Mouse (Mus musculus): ENCODE results near the gene Nop9. TPM values are rescaled to one million over a fixed set of nuclear protein-coding genes. Genes with fewer than 3 reads are reported as not detected.
"Not testable (repeated sequence)": the region's sequence is repeated elsewhere in the genome, so short reads cannot be mapped to it uniquely, and the experiment has no call there.

The Nop9 gene
- polyA plus RNA-seq, 1 experiment from 2014 or later: 53.0 TPM

- peaks cover 22% of the 10 kb centered on the region for H3K4me1 ChIP-seq (replicated peaks)
- WGBS: 20% methylated on average over 8 of the region's 8 CpGs
- no peak within 1 kb of the TSS for H3K27ac ChIP-seq
- H3K27me3 ChIP-seq: peaks cover 25% of the 10 kb centered on the region
- H3K36me3 ChIP-seq: peaks cover 35% of the 10 kb centered on the region
- H3K9me3 ChIP-seq: no peaks in the 10 kb centered on the region
- ATAC-seq (ENCODE audit: insufficient number of reproducible peaks, insufficient read depth, low FRiP score, low TSS enrichment, low read depth): no peak
- H3K9ac ChIP-seq (replicated peaks): no peak within 1 kb of the TSS
- no peak within 1 kb of the TSS for H3K4me3 ChIP-seq (replicated peaks)
- H3K4me2 ChIP-seq: peak within 1 kb of the TSS; percentile 27; the same call in 1 of the 2 replicates
These were observed 12.9 kb downstream of the Nop9 start, which contains the start of gene Cideb for GRCm38 (mm10) chr14:55758363-55758784. Gene Cideb (minus strand): TSS chr14:55758458.

- Histone ChIP-seq H3K4me3 (replicated peaks) (peak overlapping the region; percentile 12; the same call in 1 of the 2 replicates), H3K36me3 (peaks cover 17% of the 10 kb centered on the region), H3K27me3 (peaks cover 41% of the 10 kb centered on the region), H3K4me1 (replicated peaks) (peaks cover 22% of the 10 kb centered on the region), H3K4me2 (peak overlapping the region; percentile 47)
- not testable (repeated sequence) for H3K9me3 ChIP-seq; ATAC-seq (ENCODE audit: insufficient number of reproducible peaks, insufficient read depth, low FRiP score, low TSS enrichment, low read depth); H3K27ac ChIP-seq; H3K9ac ChIP-seq (replicated peaks)
- 2% methylated on average over 6 of the region's 6 CpGs for WGBS
These were observed 14.7 kb downstream of the Nop9 start for GRCm38 (mm10) chr14:55760156-55760555.

- ATAC-seq (ENCODE audit: insufficient number of reproducible peaks, insufficient read depth, low FRiP score, low TSS enrichment, low read depth): no peak
- Histone ChIP-seq H3K4me1 (replicated peaks) (peaks cover 22% of the 10 kb centered on the region), H3K4me3 (replicated peaks) (peak within 1 kb of the TSS; percentile 57), H3K9me3 (no peaks in the 10 kb centered on the region), H3K27ac (peak within 1 kb of the TSS; percentile 59; the same call in 1 of the 2 replicates), H3K4me2 (peak within 1 kb of the TSS; percentile 95), H3K36me3 (peaks cover 7% of the 10 kb centered on the region), H3K9ac (replicated peaks) (peak within 1 kb of the TSS; percentile 72), H3K27me3 (peaks cover 51% of the 10 kb centered on the region)
- 71% methylated on average over 6 of the region's 6 CpGs for WGBS
These were observed 15.7 kb downstream of the Nop9 start, which contains the start of gene Ltb4r2 for GRCm38 (mm10) chr14:55761163-55761562. Gene Ltb4r2 (plus strand): TSS chr14:55761428.

GRCm38 (mm10) chr14:55762001-55762821, 16.7 kb downstream of the Nop9 start:
- WGBS: under 1% methylated on average over 77 of the region's 77 CpGs
- Histone ChIP-seq H3K27me3 (peaks cover 59% of the 10 kb centered on the region), H3K4me1 (replicated peaks) (peaks cover 23% of the 10 kb centered on the region), H3K27ac (peak overlapping the region; percentile 59; the same call in 1 of the 2 replicates), H3K36me3 (no peaks in the 10 kb centered on the region), H3K4me2 (peak overlapping the region; percentile 95), H3K4me3 (replicated peaks) (peak overlapping the region; percentile 57), H3K9ac (replicated peaks) (peak overlapping the region; percentile 72), H3K9me3 (no peaks in the 10 kb centered on the region)
- peak; percentile 71 for ATAC-seq (ENCODE audit: insufficient number of reproducible peaks, insufficient read depth, low FRiP score, low TSS enrichment, low read depth)

GRCm38 (mm10) chr14:55763166-55763565, 17.7 kb downstream of the Nop9 start:
- H3K4me3 ChIP-seq (replicated peaks): peak overlapping the region; percentile 57; the same call in 1 of the 2 replicates
- no peaks in the 10 kb centered on the region for H3K36me3 ChIP-seq
- peaks cover 30% of the 10 kb centered on the region for H3K4me1 ChIP-seq (replicated peaks)
- H3K9me3 ChIP-seq: no peaks in the 10 kb centered on the region
- H3K27ac ChIP-seq: no peak overlapping the region
- H3K27me3 ChIP-seq: peaks cover 69% of the 10 kb centered on the region
- no peak overlapping the region for H3K9ac ChIP-seq (replicated peaks)
- H3K4me2 ChIP-seq: peak overlapping the region; percentile 95
- 72% methylated on average over 7 of the region's 7 CpGs for WGBS
- ATAC-seq (ENCODE audit: insufficient number of reproducible peaks, insufficient read depth, low FRiP score, low TSS enrichment, low read depth): no peak

- no peaks in the 10 kb centered on the region for H3K36me3 ChIP-seq
- no peak within 1 kb of the TSS for H3K27ac ChIP-seq
- H3K4me1 ChIP-seq (replicated peaks): peaks cover 27% of the 10 kb centered on the region
- peaks cover 83% of the 10 kb centered on the region for H3K27me3 ChIP-seq
- 70% methylated on average over 4 of the region's 4 CpGs for WGBS
- no peak for ATAC-seq (ENCODE audit: insufficient number of reproducible peaks, insufficient read depth, low FRiP score, low TSS enrichment, low read depth)
- no peak within 1 kb of the TSS for H3K9ac ChIP-seq (replicated peaks)
- H3K4me3 ChIP-seq (replicated peaks): no peak within 1 kb of the TSS
- no peak within 1 kb of the TSS for H3K4me2 ChIP-seq
- no peaks in the 10 kb centered on the region for H3K9me3 ChIP-seq
These were observed 20.2 kb downstream of the Nop9 start, which contains the start of gene Ltb4r1 for GRCm38 (mm10) chr14:55765696-55766095. Gene Ltb4r1 (plus strand): TSS chr14:55765962.

GRCm38 (mm10) chr14:55767519-55768414, 22.3 kb downstream of the Nop9 start:
- Histone ChIP-seq H3K4me2 (peak overlapping the region; percentile 79), H3K27ac (no peak overlapping the region), H3K4me3 (replicated peaks) (peak overlapping the region; percentile 43), H3K36me3 (no peaks in the 10 kb centered on the region), H3K9ac (replicated peaks) (peak overlapping the region; percentile 63), H3K27me3 (peaks cover 65% of the 10 kb centered on the region), H3K4me1 (replicated peaks) (peaks cover 13% of the 10 kb centered on the region), H3K9me3 (no peaks in the 10 kb centered on the region)
- peak; percentile 43; the same call in 1 of the 2 replicates for ATAC-seq (ENCODE audit: insufficient number of reproducible peaks, insufficient read depth, low FRiP score, low TSS enrichment, low read depth)
- 14% methylated on average over 52 of the region's 52 CpGs for WGBS

- ATAC-seq (ENCODE audit: insufficient number of reproducible peaks, insufficient read depth, low FRiP score, low TSS enrichment, low read depth): no peak
- 86% methylated on average over 6 of the region's 6 CpGs for WGBS
- H3K4me2 ChIP-seq: no peak overlapping the region
These were observed 23.1 kb downstream of the Nop9 start for GRCm38 (mm10) chr14:55768555-55768954.

GRCm38 (mm10) chr14:55769087-55769703, 23.7 kb downstream of the Nop9 start:
- Histone ChIP-seq H3K4me2 (no peak overlapping the region), H3K4me3 (replicated peaks) (no peak overlapping the region), H3K9me3 (no peaks in the 10 kb centered on the region), H3K4me1 (replicated peaks) (peaks cover 12% of the 10 kb centered on the region; the same call in 1 of the 2 replicates), H3K27me3 (peaks cover 52% of the 10 kb centered on the region), H3K27ac (no peak overlapping the region), H3K9ac (replicated peaks) (no peak overlapping the region), H3K36me3 (no peaks in the 10 kb centered on the region)
- ATAC-seq (ENCODE audit: insufficient number of reproducible peaks, insufficient read depth, low FRiP score, low TSS enrichment, low read depth): no peak
- 70% methylated on average over 16 of the region's 16 CpGs for WGBS

More at GRCm38 (mm10) chr14:55768555-55768954, 23.1 kb downstream of the Nop9 start:
- no peaks in the 10 kb centered on the region for H3K9me3 ChIP-seq
- no peak overlapping the region for H3K4me3 ChIP-seq (replicated peaks)
- peaks cover 12% of the 10 kb centered on the region; the same call in 1 of the 2 replicates for H3K4me1 ChIP-seq (replicated peaks)
- no peaks in the 10 kb centered on the region for H3K36me3 ChIP-seq
- H3K27ac ChIP-seq: no peak overlapping the region
- no peak overlapping the region for H3K9ac ChIP-seq (replicated peaks)
- H3K27me3 ChIP-seq: peaks cover 57% of the 10 kb centered on the region

- Histone ChIP-seq H3K9ac (replicated peaks) (no peak overlapping the region), H3K27me3 (peaks cover 3% of the 10 kb centered on the region; the same call in 1 of the 2 replicates), H3K4me3 (replicated peaks) (no peak overlapping the region), H3K27ac (no peak overlapping the region), H3K9me3 (no peaks in the 10 kb centered on the region), H3K4me1 (replicated peaks) (peaks cover 4% of the 10 kb centered on the region), H3K36me3 (peaks cover 23% of the 10 kb centered on the region), H3K4me2 (no peak overlapping the region)
- ATAC-seq (ENCODE audit: insufficient number of reproducible peaks, insufficient read depth, low FRiP score, low TSS enrichment, low read depth): no peak
- WGBS: 75% methylated on average over 7 of the region's 7 CpGs
These were observed 31.2 kb downstream of the Nop9 start for GRCm38 (mm10) chr14:55776711-55777110.

Measured in limb, embryonic 12.5 days (tissue).